Mouse (Mus musculus) mouse trophoblast stem cell (cell line): ENCODE measurements around the gene Mdk.

Source experiments
- in situ Hi-C, 2 experiments: fragments of 300-500 bp; cut with MseI, MboI; formaldehyde crosslinking; loops; 2 replicates in 1 of 2; 3 replicates in 1 of 2; pipeline ENCODE4 v1.15.1; 2025

Gene Mdk

GRCm38 (mm10) chr2:91958701-91959457 is 26.8 kb upstream of the Mdk start:
- in situ Hi-C loops, result no loop called here

GRCm38 (mm10) chr2:91958049-91958448 is 26.0 kb upstream of the Mdk start:
- in situ Hi-C loops, result no loop called here

- in situ Hi-C loops, result no loop called here
Measured at GRCm38 (mm10) chr2:91957096-91957495, 25.0 kb upstream of the Mdk start.

- in situ Hi-C loops, result no loop called here
Measured at GRCm38 (mm10) chr2:91955875-91956274, 23.8 kb upstream of the Mdk start.

GRCm38 (mm10) chr2:91955121-91955591 is 23.1 kb upstream of the Mdk start:
- in situ Hi-C loops, result no loop called here

GRCm38 (mm10) chr2:91953825-91954224 is 21.7 kb upstream of the Mdk start:
- in situ Hi-C loops, result no loop called here

- in situ Hi-C loops, result no loop called here
Measured at GRCm38 (mm10) chr2:91950275-91951085, 18.4 kb upstream of the Mdk start.

GRCm38 (mm10) chr2:91949411-91950274 is 17.5 kb upstream of the Mdk start:
- in situ Hi-C loops, result no loop called here

- in situ Hi-C loops, result no loop called here
Measured at GRCm38 (mm10) chr2:91948792-91949241, 16.7 kb upstream of the Mdk start.

- in situ Hi-C loops, result no loop called here
Measured at GRCm38 (mm10) chr2:91948151-91948509, 16.0 kb upstream of the Mdk start.

- in situ Hi-C loops, result no loop called here
Measured at GRCm38 (mm10) chr2:91947397-91948150, 15.5 kb upstream of the Mdk start.

GRCm38 (mm10) chr2:91946836-91947235 is 14.7 kb upstream of the Mdk start:
- in situ Hi-C loops, result no loop called here

- in situ Hi-C loops, result no loop called here
Measured at GRCm38 (mm10) chr2:91945483-91945882, 13.4 kb upstream of the Mdk start, which contains the start of gene Gm9821. Gene Gm9821 (plus strand): TSS chr2:91945703.

- in situ Hi-C loops, result no loop called here
Measured at GRCm38 (mm10) chr2:91944170-91944950, 12.3 kb upstream of the Mdk start.

- in situ Hi-C loops, result no loop called here
Measured at GRCm38 (mm10) chr2:91942356-91942755, 10.3 kb upstream of the Mdk start.

GRCm38 (mm10) chr2:91939303-91939935 is 7.3 kb upstream of the Mdk start:
- in situ Hi-C loops, result no loop called here

- in situ Hi-C loops, result no loop called here
Measured at GRCm38 (mm10) chr2:91936154-91936553, 4.1 kb upstream of the Mdk start.

GRCm38 (mm10) chr2:91934826-91935525 is 2.9 kb upstream of the Mdk start:
- in situ Hi-C loops, result no loop called here

GRCm38 (mm10) chr2:91934016-91934415 is 1.9 kb upstream of the Mdk start:
- in situ Hi-C loops, result no loop called here
